Mouse (Mus musculus) bone marrow, adult 2 months (tissue): ENCODE data around the gene Ctxn1. TPM values are rescaled to one million over a fixed set of nuclear protein-coding genes. Genes with fewer than 3 reads are reported as not detected.

Experiments
- H3K27ac ChIP-seq: fragments of 200-500 bp; 2 replicates; pipeline ENCODE4 v1.5.1; 2012; ENCODE audit warnings: low read depth, mild to moderate bottlenecking, control low read depth, inconsistent platforms, low read length; ENCODE audit not compliant: control insufficient read depth, poor library complexity, insufficient read depth
- H3K4me1 ChIP-seq: fragments of 200-500 bp; 2 replicates; pipeline ENCODE4 v1.6.1; 2011; ENCODE audit warnings: low read length; ENCODE audit not compliant: control insufficient read depth, insufficient read depth
- H3K4me3 ChIP-seq: fragments of 200-500 bp; replicated peaks from 2 replicates; pipeline ENCODE3; 2011; ENCODE audit warnings: mild to moderate bottlenecking, low read depth, low read length, control low read depth; ENCODE audit not compliant: control insufficient read depth
- CTCF ChIP-seq: fragments of 200-500 bp; IDR thresholded peaks from 2 replicates; pipeline ENCODE4 v1.5.1; 2011; ENCODE audit warnings: low read length, control low read depth; ENCODE audit not compliant: control insufficient read depth, insufficient read depth
- POLR2A ChIP-seq: fragments of 200-500 bp; IDR thresholded peaks from 2 replicates; pipeline ENCODE4 v1.6.1; 2011; ENCODE audit warnings: low read depth, mild to moderate bottlenecking, control low read depth, low read length, borderline replicate concordance; ENCODE audit not compliant: control insufficient read depth
- WGBS: fragments of 180-500 bp; shearing (Covaris S2); methylation state at CpG from one replicate; pipeline ENCODE4 v1.1.7; 2018; 5-methylcytosine and 5-hydroxymethylcytosine counted together
- polyA plus RNA-seq: library from polyadenylated mRNA; stranded (reverse); fragments of >200 nt; gene quantifications from 2 replicates; pipeline ENCODE4 v1.2.4, GENCODE M21; 2011; ENCODE audit warnings: low replicate concordance; ENCODE audit not compliant: missing spikeins, insufficient read depth, insufficient read length

The Ctxn1 gene
- polyA plus RNA-seq, 1 experiment, result 3.8 TPM

DNA sequence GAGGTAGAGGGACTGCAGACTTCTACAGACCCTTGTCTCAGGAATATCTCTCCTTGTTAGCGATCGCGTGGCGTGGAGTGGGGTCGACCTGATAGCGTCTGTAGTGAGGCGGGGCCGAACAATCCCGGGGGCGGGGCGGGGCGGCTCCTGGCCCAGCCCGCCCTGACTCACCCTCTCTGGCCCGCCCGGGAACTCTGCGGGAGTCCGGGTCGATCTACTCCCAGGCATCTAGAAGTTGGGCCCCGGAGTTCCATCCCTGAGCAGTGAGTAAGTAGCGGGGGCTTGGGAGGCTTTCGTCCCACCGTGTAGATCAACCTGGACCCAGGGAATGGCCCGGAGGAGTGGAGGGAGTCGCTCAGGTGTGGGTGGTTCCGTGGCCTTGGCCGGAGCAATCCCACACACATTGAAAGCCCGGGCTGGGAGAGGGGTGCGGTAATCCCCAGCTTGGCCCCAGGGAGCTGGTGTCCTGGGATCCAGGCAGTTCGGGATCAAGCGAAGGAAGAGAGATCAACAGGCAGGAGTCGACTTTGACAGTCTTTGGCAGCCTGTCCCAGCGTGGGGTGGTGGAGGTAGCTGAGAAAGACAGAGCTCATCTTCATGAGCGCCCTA lies 32.2 kb downstream of the Ctxn1 start, which contains the start of gene Lrrc8e:
Gene Lrrc8e, plus strand, starts transcription at position 89 of the 609 bp plus-strand sequence.
- no peak within 1 kb of the TSS for H3K27ac ChIP-seq
- WGBS, result 18% methylated on average over 33 of the region's 33 CpGs
- TF ChIP-seq CTCF (no peak), POLR2A (no peak)
- no peak within 1 kb of the TSS for H3K4me3 ChIP-seq
- no peaks in the 10 kb centered on the region for H3K4me1 ChIP-seq

DNA sequence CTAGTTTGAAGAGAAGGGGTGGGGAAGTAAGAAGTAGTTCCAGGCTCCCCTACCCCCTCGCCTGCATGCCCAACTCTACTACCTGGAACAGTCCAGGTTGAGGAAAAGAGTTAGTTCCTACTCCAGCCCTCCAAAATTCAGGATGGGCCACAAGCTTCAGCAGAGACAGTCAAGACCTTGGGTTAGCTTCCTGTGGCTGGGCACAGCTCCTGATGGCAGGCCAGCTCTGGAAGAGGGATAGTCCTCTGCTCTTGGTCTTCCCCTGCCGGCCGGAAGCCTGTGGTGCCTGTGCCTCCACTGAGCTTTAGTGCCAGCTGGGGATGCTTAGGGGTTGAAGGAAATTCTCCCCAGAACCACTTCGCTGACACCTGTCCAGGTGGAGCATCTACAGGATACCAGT lies 32.8 kb downstream of the Ctxn1 start:
- Histone ChIP-seq H3K4me1 (no peaks in the 10 kb centered on the region), H3K27ac (no peak overlapping the region), H3K4me3 (no peak overlapping the region)
- TF ChIP-seq CTCF (no peak), POLR2A (no peak)
- 47% methylated on average over 4 of the region's 4 CpGs for WGBS

DNA sequence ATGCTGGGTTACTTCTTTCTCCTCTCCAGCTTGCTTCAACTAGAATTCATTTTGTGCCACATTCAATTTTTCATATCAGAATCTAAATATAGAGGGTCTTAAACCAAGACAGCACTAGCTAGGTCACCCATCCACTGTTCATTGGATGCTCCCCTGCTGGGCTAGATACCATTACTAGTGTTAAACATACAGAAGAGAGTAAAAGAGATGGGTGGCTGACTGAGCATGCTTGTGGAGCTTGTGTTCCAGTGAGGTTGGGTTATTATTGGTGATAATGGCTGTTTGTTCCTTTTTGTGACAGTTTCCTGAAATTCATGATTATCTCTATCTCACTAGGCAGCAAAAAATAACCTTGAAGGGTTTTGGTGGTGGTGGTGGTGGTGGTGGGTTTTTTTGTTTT lies 37.0 kb downstream of the Ctxn1 start:
- Histone ChIP-seq H3K4me1 (no peaks in the 10 kb centered on the region; the same call in 1 of the 2 replicates), H3K27ac (no peak overlapping the region), H3K4me3 (no peak overlapping the region)
- TF ChIP-seq POLR2A (no peak), CTCF (no peak)

DNA sequence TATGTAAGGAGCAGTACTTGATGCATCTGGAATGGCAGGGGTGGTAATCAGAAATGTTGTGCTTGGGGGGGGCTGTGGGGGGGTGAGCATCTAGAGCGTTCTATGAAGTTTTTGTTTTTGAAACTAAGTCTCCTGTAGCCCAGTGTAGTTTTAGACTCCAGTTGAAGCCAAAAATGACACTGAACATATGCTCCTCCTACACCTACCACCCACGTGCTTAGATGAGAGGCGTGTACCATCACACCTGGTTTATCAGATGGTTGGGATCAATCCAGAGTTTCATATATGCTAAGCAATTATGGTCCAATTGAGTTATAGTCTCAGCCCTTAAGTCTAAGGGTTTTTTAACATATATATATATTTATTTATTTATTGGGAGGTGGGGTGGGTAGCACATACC lies 39.5 kb downstream of the Ctxn1 start:
- Histone ChIP-seq H3K4me1 (peaks cover 2% of the 10 kb centered on the region), H3K4me3 (no peak overlapping the region), H3K27ac (no peak overlapping the region)
- 78% methylated on average over 3 of the region's 3 CpGs for WGBS
- TF ChIP-seq CTCF (no peak), POLR2A (no peak)

DNA sequence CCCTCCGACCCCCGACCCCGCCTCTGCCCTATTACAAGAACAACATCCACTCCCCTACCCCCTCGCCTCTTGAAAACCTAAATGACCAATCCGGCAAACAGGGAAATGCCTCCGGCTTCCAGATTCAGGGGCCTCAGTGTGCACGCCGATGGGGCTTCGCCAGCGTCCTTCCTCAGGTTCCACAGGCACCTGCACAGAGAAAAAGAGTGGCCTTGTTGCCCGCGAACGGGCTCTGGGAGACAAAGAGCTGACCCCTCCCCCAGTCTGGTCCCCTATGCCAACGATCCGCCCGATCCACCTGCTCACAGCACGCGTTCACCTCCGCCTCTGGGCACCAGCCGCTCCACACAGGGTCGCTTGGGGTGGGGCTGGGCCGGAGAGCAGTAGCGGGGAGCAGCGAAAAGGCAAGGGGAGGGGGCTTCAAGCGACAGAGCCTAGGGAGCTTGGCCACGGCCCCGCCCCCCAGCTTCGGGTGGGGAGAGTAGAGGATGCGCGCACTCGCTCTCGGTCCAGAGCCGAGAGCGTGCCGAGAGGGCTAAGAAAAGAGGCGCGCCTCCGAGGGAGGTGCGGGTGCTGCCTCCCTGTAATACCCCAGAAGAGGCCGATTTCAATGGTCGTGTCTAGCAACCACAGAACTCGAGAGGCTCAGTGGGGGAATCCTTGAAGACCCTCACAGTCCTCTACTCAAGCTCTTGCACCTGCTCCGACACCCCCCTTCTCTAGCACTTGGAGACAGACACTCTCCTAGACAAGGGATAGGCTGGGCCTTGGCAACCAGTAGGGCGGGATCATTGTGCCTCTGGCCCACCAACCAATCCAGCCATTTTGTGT lies 42.1 kb downstream of the Ctxn1 start, which contains the start of gene Prr36:
Gene Prr36, minus strand, starts transcription at position 669 of the 831 bp plus-strand sequence.
- no peak within 1 kb of the TSS for H3K27ac ChIP-seq
- peaks cover 3% of the 10 kb centered on the region for H3K4me1 ChIP-seq
- H3K4me3 ChIP-seq, result no peak within 1 kb of the TSS
- WGBS, result 5% methylated on average over 44 of the region's 44 CpGs
- TF ChIP-seq CTCF (no peak), POLR2A (no peak)

DNA sequence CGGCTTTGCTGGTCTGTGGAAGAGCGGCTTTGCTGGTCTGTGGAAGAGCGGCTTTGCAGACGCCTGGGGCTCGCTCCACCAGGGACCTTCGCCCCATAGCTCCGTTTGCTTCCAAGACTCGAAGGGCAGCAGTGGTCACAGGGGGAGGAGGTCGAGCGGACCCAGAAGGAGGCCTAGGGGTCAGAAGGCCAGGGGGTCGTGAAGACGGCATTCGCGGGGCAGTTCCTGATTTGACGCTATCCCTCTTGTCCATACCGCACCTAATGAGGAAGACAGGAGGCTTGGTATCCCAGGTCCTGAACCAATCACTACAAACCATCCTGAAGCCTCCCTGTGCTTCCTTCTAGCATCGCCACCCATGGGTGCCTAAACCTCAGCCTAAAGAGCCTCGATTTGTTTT lies 42.8 kb downstream of the Ctxn1 start:
- Histone ChIP-seq H3K4me1 (peaks cover 3% of the 10 kb centered on the region), H3K27ac (no peak overlapping the region), H3K4me3 (no peak overlapping the region)
- 33% methylated on average over 18 of the region's 18 CpGs for WGBS
- TF ChIP-seq POLR2A (no peak), CTCF (no peak)

DNA sequence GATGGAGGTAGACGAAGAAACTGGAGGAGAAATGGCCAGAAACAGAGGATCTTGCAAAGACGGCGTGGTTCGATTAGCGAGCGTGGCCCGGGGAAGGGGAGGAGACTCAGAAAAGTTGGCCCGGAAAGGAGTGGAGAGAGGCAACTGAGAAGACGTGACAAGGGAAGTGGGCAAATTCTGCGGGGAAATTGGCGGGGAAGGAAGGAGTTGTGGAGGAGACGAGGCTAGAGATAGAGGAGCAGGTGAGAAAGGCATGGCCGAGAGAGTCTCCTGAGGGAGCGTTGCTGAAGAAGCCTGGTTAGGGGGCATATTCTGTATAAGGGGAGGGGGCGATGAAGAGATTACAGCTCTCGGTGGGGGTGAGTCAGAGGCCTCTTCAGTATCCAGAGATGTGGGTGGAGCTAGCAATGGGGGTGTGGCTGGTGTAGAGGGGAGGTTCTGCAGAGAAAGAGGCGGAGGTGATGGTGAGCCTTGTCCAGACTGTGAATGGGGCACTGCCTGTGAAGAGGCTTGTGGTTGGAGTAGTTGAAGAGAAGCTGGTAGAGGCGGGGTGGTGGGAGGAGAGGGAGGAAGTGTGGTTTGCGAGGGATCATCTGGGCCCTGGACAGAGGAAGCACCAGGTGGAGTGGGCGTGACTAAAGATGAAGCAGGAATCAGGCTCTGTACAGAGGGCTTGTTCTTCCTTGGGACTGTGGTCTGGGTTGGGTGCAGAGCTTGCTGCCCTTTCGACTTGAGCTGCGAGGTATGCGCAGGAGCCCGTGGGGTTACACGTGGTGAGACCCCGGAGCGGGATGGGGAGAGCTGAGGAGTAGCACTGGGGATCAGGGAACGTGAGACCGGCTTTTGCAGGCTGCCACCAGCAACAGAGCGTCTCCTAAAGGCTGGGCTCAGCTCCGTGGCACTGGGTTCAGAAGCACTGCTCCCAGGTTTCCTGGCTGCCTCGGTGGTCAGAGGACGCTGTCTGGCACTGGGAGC lies 44.8 kb downstream of the Ctxn1 start:
- WGBS, result 1% methylated on average over 33 of the region's 33 CpGs
- peak overlapping the region; percentile 27 for H3K4me3 ChIP-seq
- H3K4me1 ChIP-seq, result peaks cover 3% of the 10 kb centered on the region
- no peak overlapping the region for H3K27ac ChIP-seq
- TF ChIP-seq POLR2A (no peak), CTCF (no peak)
